Mouse (Mus musculus) limb, embryonic 12.5 days (tissue): ENCODE measurements at regions not wholly inside any gene's neighbourhood (a gene's known extent, or its start where the extent isn't known, plus 50 kb on each side); places are given as distances from the start of the nearest gene placed in this dataset.

Source experiments
- ATAC-seq: fragments of 200-750 bp; cut with Nextera tagmentation; 2 replicates; pipeline ENCODE4 v1.8.0; 2017; ENCODE audit warnings: low read depth, moderate TSS enrichment; ENCODE audit not compliant: insufficient number of reproducible peaks, insufficient read depth, low FRiP score, low TSS enrichment
- H3K27ac ChIP-seq: fragments of 300-500 bp; sonication (generic); 2 replicates; pipeline ENCODE4 v1.5.1; 2016; ENCODE audit warnings: mild to moderate bottlenecking, moderate library complexity
- H3K27me3 ChIP-seq: fragments of 300-500 bp; sonication (generic); 2 replicates; pipeline ENCODE4 v1.6.1; 2016; ENCODE audit warnings: mild to moderate bottlenecking, moderate library complexity
- H3K36me3 ChIP-seq: fragments of 300-500 bp; sonication (generic); 2 replicates; pipeline ENCODE4 v1.6.1; 2016; ENCODE audit warnings: mild to moderate bottlenecking, moderate library complexity
- H3K4me1 ChIP-seq: fragments of 300-500 bp; sonication (generic); replicated peaks from 2 replicates; pipeline ENCODE4 v1.6.1; 2016
- H3K4me2 ChIP-seq: fragments of 300-500 bp; sonication (generic); 2 replicates; pipeline ENCODE4 v1.6.1; 2016; ENCODE audit warnings: mild to moderate bottlenecking, moderate library complexity
- H3K4me3 ChIP-seq: fragments of 300-500 bp; sonication (generic); replicated peaks from 2 replicates; pipeline ENCODE4 v1.5.1; 2016; ENCODE audit warnings: mild to moderate bottlenecking
- H3K9ac ChIP-seq: fragments of 300-500 bp; sonication (generic); replicated peaks from 2 replicates; pipeline ENCODE4 v1.6.1; 2016; ENCODE audit warnings: mild to moderate bottlenecking, moderate library complexity
- H3K9me3 ChIP-seq: fragments of 300-500 bp; sonication (generic); 2 replicates; pipeline ENCODE4 v1.6.1; 2016; ENCODE audit warnings: mild to moderate bottlenecking, moderate library complexity
- WGBS: fragments of 180-500 bp; shearing (Covaris S2); methylation state at CpG from one replicate; pipeline ENCODE4 v1.1.7; 2016; 5-methylcytosine and 5-hydroxymethylcytosine counted together

DNA sequence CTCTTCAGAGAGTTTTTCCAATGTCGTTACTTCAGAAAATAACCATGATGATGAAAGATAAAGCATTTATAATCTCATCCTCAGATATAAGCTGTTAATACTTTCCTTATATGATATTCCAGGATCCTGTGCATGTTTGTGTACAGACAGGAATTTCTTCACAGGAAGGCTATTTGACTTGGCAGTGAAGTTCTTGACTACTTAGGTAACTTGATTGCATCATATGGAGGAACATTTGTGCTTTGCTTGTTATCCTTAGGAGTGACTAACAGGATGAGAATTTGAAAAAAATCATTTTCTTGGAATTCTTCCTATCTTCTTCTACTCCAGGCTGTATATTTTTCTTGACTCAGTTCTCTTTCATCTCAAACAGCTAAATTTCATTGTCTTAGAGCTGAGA, 140.2 kb upstream of the Prr30 start:
- no peak overlapping the region for H3K27ac ChIP-seq
- no peaks in the 10 kb centered on the region for H3K9me3 ChIP-seq
- 95% methylated on average over 1 of the region's 1 CpGs for WGBS
- ATAC-seq = no peak
- H3K27me3 ChIP-seq = no peaks in the 10 kb centered on the region
- no peak overlapping the region for H3K4me3 ChIP-seq
- H3K4me2 ChIP-seq = no peak overlapping the region
- no peaks in the 10 kb centered on the region for H3K4me1 ChIP-seq
- H3K9ac ChIP-seq = no peak overlapping the region
- H3K36me3 ChIP-seq = no peaks in the 10 kb centered on the region

DNA sequence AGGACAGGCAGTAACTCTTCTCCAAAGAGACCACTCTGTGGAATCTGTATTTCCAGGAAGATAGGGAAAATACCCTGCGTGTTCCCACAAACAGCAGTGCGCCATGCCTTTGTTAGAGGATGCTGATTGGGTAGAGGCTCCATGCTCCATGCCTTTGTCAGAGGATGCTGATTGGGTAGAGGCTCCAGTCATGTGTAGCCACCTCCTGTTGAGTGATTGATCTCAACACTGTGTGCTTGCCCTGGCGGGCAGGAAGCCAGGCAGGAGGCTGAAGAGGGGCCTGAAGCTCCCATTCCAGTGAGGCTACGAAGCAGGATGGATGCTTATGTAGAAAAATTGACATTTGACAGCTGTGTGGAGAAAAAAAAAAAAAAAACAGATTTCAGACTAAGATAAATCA, 131.9 kb upstream of the Prr30 start:
- ATAC-seq = no peak
- H3K27ac ChIP-seq = no peak overlapping the region
- no peak overlapping the region for H3K4me3 ChIP-seq
- no peaks in the 10 kb centered on the region for H3K36me3 ChIP-seq
- H3K9me3 ChIP-seq = no peaks in the 10 kb centered on the region
- H3K27me3 ChIP-seq = no peaks in the 10 kb centered on the region
- WGBS = 73% methylated on average over 4 of the region's 4 CpGs
- no peak overlapping the region for H3K4me2 ChIP-seq
- no peak overlapping the region for H3K9ac ChIP-seq
- no peaks in the 10 kb centered on the region for H3K4me1 ChIP-seq

DNA sequence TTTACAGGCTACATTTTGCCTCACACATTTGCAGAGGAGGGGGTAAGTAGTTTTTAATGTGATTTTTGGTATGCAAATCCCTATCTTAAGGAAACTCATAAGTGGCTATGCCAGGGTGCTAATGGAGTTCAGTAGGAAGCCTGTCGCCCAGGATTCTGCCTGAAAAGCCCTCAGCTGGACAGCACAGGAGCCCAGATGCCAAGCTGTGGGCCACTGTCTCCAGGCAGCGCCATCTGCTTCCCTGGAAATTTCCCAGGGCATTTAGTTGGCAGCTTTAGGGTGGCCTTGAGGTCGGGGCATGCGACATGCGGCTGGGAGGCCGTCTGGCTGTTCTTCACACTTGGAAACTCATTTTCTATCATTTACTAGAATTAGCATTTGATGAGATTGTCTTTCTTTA, 127.3 kb upstream of the Prr30 start:
- no peak overlapping the region for H3K4me3 ChIP-seq
- H3K27me3 ChIP-seq = no peaks in the 10 kb centered on the region
- H3K9ac ChIP-seq = no peak overlapping the region
- no peaks in the 10 kb centered on the region for H3K9me3 ChIP-seq
- H3K4me1 ChIP-seq = no peaks in the 10 kb centered on the region
- H3K4me2 ChIP-seq = no peak overlapping the region
- no peak for ATAC-seq
- 69% methylated on average over 6 of the region's 6 CpGs for WGBS
- no peak overlapping the region for H3K27ac ChIP-seq
- H3K36me3 ChIP-seq = no peaks in the 10 kb centered on the region

DNA sequence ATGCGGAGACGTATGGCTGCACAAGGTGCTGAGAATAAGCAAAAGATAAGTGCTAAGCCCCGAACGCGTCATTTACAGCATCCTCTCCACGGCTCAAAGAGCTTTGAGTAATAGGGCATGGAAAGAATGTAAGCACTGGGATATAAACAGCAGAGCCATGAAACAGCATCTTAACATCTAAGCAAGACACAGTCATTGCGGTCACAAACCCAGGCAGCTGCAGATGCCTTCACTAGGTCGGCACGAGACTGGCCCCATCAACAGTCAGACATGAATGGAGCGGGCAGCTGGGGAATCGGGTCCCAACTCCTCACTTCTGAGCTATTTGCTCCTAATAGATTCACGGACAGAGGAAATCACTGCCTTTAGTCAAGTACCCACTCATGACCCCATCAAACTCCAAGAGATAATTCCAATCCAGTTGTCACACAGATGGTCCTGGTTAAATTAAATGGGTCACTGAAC, 126.4 kb upstream of the Prr30 start:
- Histone ChIP-seq H3K4me1 (no peaks in the 10 kb centered on the region), H3K4me2 (no peak overlapping the region), H3K4me3 (no peak overlapping the region), H3K9ac (no peak overlapping the region), H3K27ac (no peak overlapping the region), H3K27me3 (no peaks in the 10 kb centered on the region), H3K36me3 (no peaks in the 10 kb centered on the region), H3K9me3 (no peaks in the 10 kb centered on the region)
- no peak for ATAC-seq
- 20% methylated on average over 12 of the region's 12 CpGs for WGBS

DNA sequence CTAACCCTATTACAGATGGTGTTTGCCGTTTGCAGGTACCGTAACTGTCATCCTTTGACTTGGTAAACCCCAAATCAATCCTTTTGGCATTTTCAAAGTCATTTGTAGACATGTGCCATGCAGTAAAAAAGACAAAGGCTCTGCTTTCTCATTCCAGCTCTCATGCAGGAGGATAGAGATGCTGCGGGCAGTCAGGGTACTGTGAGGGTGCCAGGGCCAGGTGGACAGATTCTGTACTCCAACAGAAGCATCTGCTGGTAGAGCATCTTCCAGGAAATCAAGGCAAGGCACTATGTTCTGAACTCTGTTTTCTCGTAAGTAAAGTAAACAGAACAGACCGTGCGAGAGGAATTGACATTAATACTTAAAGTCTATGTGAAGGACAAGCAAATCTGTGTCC, 123.2 kb upstream of the Prr30 start:
- no peaks in the 10 kb centered on the region for H3K4me1 ChIP-seq
- no peaks in the 10 kb centered on the region for H3K36me3 ChIP-seq
- ATAC-seq = no peak
- H3K27me3 ChIP-seq = no peaks in the 10 kb centered on the region
- no peak overlapping the region for H3K4me3 ChIP-seq
- H3K9ac ChIP-seq = no peak overlapping the region
- WGBS = 94% methylated on average over 6 of the region's 6 CpGs
- H3K4me2 ChIP-seq = no peak overlapping the region
- no peaks in the 10 kb centered on the region for H3K9me3 ChIP-seq
- H3K27ac ChIP-seq = no peak overlapping the region

DNA sequence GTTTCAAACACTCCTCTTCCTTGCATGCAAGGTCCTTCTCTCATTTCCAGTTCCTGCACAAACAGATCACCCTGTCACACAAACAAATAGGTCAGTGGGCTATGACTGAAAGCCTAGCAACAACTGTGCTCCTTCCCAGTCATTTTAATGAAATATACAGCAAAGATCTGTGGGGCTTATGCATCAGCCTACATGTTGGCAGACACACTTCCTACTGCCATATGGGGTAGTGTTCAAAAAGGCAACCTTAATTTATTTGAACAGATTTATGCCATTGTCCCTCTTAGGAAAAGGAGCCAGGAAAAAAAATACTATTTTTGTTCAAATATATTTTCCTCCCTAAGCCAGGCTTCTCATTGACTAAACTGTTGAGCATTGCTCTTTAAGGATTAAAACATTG, 107.8 kb upstream of the Prr30 start:
- H3K4me3 ChIP-seq = no peak overlapping the region
- H3K4me1 ChIP-seq = peaks cover 7% of the 10 kb centered on the region; the same call in 1 of the 2 replicates
- no peaks in the 10 kb centered on the region for H3K36me3 ChIP-seq
- ATAC-seq = no peak
- H3K27me3 ChIP-seq = no peaks in the 10 kb centered on the region
- H3K9me3 ChIP-seq = no peaks in the 10 kb centered on the region
- no peak overlapping the region for H3K9ac ChIP-seq
- H3K27ac ChIP-seq = no peak overlapping the region
- H3K4me2 ChIP-seq = no peak overlapping the region

DNA sequence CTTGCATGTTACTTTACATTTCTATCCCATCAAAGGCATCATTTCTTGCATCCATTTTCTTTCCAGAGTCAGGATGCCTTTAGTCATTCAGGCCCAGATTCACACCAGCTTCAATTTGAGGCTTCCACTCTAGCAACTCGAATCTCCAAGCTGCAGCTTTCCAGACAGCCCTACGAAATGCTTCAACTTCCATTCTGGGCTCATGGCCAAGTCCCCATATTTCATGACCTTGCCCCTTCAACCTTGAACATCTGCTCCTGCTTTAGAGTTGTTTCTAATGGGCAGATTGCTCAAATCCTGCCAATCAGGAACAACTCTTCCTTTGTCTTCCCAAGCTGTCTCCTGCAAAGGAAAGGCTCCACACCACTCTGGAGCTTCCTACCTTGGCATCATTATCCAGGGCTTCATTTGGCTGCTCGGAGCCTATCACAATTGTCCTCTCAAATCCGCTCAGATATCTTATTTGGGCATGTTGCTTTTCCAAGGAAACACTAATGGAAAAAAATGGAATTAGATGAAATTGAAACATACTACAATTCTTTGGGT, 104.4 kb upstream of the Prr30 start:
- Histone ChIP-seq H3K4me2 (no peak overlapping the region), H3K4me1 (peaks cover 7% of the 10 kb centered on the region; the same call in 1 of the 2 replicates), H3K27ac (no peak overlapping the region), H3K27me3 (no peaks in the 10 kb centered on the region), H3K36me3 (no peaks in the 10 kb centered on the region), H3K9me3 (no peaks in the 10 kb centered on the region), H3K9ac (no peak overlapping the region), H3K4me3 (no peak overlapping the region)
- 60% methylated on average over 4 of the region's 4 CpGs for WGBS
- no peak for ATAC-seq

DNA sequence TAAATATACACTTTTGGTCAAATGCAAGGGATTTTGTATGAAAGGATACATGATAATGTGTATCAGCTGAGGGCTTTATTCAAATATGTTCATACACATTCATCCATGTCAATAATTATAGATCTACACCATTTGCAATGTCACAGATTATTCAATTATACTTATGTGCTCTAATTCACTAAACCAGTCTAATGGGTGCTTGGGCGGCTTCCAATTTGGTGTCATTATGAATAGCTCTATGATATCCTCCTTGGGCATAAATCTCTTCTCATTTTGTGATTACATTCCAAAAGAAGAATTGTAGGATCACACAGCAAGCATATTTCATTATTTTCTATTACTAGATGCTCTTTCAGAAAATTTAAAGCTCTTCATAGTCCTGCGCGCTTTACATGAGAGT, 97.7 kb upstream of the Prr30 start:
- Histone ChIP-seq H3K27ac (no peak overlapping the region), H3K4me2 (no peak overlapping the region), H3K9me3 (no peaks in the 10 kb centered on the region), H3K27me3 (no peaks in the 10 kb centered on the region), H3K36me3 (no peaks in the 10 kb centered on the region), H3K4me3 (no peak overlapping the region), H3K4me1 (no peaks in the 10 kb centered on the region), H3K9ac (no peak overlapping the region)
- ATAC-seq = no peak
- 91% methylated on average over 3 of the region's 3 CpGs for WGBS

DNA sequence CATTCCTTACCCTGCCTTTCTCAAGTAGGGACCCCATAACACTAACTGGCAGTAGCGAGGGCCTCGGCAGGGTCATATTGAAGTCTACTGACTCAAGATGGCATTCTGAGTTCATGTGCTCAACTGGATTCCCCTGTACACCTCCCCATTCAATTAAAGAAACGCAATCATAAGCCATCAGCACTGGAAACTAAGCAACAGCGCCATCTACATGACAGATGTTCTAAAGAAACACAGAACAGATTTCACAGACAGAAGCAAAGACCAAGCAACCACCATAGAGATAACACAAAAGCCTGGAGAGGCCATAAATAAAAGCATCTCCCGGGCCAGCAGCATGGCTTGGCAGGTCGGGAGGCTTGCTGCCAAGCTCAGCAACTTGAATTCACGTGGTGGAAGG, 94.6 kb upstream of the Prr30 start:
- no peak for ATAC-seq
- Histone ChIP-seq H3K9me3 (no peaks in the 10 kb centered on the region), H3K27ac (no peak overlapping the region), H3K4me1 (0 out of 2 replicates have a peak, but pooled peaks cover 8% of the 10 kb centered on the region), H3K36me3 (no peaks in the 10 kb centered on the region), H3K4me3 (no peak overlapping the region), H3K4me2 (no peak overlapping the region), H3K27me3 (no peaks in the 10 kb centered on the region), H3K9ac (no peak overlapping the region)
- WGBS = 23% methylated on average over 7 of the region's 7 CpGs

DNA sequence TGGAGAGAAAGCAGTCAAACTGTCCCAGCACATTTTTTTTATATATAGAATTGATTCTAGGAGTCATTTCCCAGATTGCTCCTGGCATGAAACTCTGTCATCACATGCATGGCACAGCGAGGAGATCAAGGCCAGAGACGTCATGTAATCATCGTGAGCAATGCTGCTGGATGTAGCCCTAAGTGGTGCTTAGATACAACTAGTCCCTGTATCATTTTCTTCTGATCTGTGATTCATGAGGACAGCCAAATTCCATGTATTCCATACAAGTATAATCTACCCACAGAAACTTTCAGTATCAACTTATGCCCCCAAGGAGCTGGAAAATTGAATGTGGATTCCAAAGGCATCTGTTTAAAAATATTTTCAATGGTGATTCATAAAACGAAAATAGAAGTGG, 87.6 kb upstream of the Prr30 start:
- 0 out of 2 replicates have a peak, but pooled peaks cover 8% of the 10 kb centered on the region for H3K4me1 ChIP-seq
- no peak overlapping the region for H3K4me3 ChIP-seq
- 86% methylated on average over 4 of the region's 4 CpGs for WGBS
- no peak overlapping the region for H3K27ac ChIP-seq
- no peak for ATAC-seq
- H3K36me3 ChIP-seq = no peaks in the 10 kb centered on the region
- no peaks in the 10 kb centered on the region for H3K27me3 ChIP-seq
- no peaks in the 10 kb centered on the region for H3K9me3 ChIP-seq
- no peak overlapping the region for H3K4me2 ChIP-seq
- no peak overlapping the region for H3K9ac ChIP-seq

DNA sequence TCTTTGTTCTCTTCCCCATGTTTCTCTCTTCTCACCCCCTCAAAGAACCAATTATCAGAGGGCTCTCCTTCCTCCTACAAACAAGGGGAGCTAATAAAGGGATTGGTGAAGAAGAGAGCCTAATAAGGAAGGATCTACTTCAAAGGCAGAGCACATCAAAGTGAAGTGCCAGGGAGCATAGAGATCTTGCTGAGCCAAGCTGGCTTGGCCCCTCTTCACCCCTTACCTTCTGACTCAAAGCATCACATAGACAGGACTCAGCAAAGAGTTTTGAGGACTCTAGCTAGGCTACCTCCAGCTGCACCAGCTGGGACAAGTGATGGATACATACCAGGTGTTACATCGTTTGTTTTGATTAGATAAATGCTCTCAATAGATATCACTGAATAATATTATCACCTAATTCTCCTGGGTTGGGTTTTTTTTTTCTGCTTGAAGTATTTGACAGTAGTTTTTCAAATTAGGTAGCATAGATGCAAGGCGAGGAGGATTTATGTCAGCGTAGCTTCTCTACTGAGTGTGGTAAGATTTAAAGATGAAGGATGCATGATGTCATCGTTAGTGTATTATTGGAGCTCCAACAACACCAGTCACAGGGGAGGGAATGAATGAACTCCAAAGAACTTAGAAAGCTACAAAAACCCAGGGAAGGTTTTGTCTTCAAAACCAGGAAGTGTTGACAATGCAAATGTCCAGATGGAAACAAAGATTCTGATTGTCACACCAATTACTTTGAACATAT, 69.1 kb upstream of the Prr30 start:
- no peak for ATAC-seq
- no peak overlapping the region for H3K27ac ChIP-seq
- H3K27me3 ChIP-seq = no peaks in the 10 kb centered on the region
- H3K4me1 ChIP-seq = peaks cover 6% of the 10 kb centered on the region; the same call in 1 of the 2 replicates
- H3K9me3 ChIP-seq = no peaks in the 10 kb centered on the region
- no peak overlapping the region for H3K4me3 ChIP-seq
- no peaks in the 10 kb centered on the region for H3K36me3 ChIP-seq
- H3K4me2 ChIP-seq = no peak overlapping the region
- H3K9ac ChIP-seq = no peak overlapping the region
- 46% methylated on average over 4 of the region's 4 CpGs for WGBS

DNA sequence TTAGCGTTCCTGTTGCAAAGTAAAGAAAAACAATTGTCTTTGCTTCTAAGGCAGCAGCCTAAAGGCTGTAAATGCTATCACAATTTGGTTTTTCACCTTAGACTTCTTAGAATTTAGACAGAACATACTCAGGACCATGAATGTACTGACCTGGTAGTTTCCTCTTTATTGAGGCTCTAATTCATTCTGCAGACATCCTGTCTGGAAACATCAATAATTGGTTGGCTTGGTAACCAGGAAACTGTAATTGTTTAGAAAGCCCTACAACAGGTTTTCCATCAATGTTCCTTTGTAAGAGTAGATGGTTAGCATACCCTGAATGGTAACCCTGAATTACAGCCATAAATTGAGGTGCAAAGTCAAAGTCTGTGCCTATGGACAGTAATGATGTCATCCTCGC, 67.4 kb upstream of the Prr30 start:
- Histone ChIP-seq H3K27me3 (no peaks in the 10 kb centered on the region), H3K36me3 (no peaks in the 10 kb centered on the region), H3K27ac (no peak overlapping the region), H3K4me3 (no peak overlapping the region), H3K4me1 (peaks cover 6% of the 10 kb centered on the region; the same call in 1 of the 2 replicates), H3K9ac (no peak overlapping the region), H3K4me2 (no peak overlapping the region), H3K9me3 (no peaks in the 10 kb centered on the region)
- 72% methylated on average over 2 of the region's 2 CpGs for WGBS
- ATAC-seq = no peak
